Mouse (Mus musculus) thymus, adult 2 months (tissue): ENCODE data around the gene Tmem131. TPM values are rescaled to one million over a fixed set of nuclear protein-coding genes. Genes with fewer than 3 reads are reported as not detected.
A peak's percentile ranks its signal among the peaks of the same experiment; 100 is the strongest.

ENCODE experiments used
- DNase-seq: peaks from one replicate; pipeline ENCODE4 v3.0.0; 2021
- H3K27ac ChIP-seq: fragments of 200-500 bp; 2 replicates; pipeline ENCODE4 v1.5.1; 2012; ENCODE audit warnings: low read length, control low read depth; ENCODE audit not compliant: control insufficient read depth, insufficient read depth
- H3K27me3 ChIP-seq: fragments of 200-500 bp; 2 replicates; pipeline ENCODE4 v1.6.1; 2012; ENCODE audit warnings: mild to moderate bottlenecking, low read length, moderate library complexity, mixed read lengths; ENCODE audit not compliant: control insufficient read depth, insufficient read depth
- H3K36me3 ChIP-seq: fragments of 200-500 bp; 2 replicates; pipeline ENCODE4 v1.6.1; 2012; ENCODE audit warnings: mild to moderate bottlenecking, low read length, moderate library complexity; ENCODE audit not compliant: control insufficient read depth, insufficient read depth
- H3K4me1 ChIP-seq: fragments of 200-500 bp; replicated peaks from 2 replicates; pipeline ENCODE4 v1.6.1; 2012; ENCODE audit warnings: low read length; ENCODE audit not compliant: control insufficient read depth, insufficient read depth
- H3K4me3 ChIP-seq: fragments of 200-500 bp; 2 replicates; pipeline ENCODE4 v1.5.1; 2012; ENCODE audit warnings: mild to moderate bottlenecking, low read length, control low read depth, moderate library complexity; ENCODE audit not compliant: control insufficient read depth, insufficient read depth
- CTCF ChIP-seq: fragments of 200-500 bp; IDR thresholded peaks from 2 replicates; pipeline ENCODE4 v1.5.1; 2012; ENCODE audit warnings: mild to moderate bottlenecking, control low read depth, low read length, moderate library complexity, borderline replicate concordance; ENCODE audit not compliant: control insufficient read depth, poor library complexity, insufficient read depth; ENCODE audit errors: extremely low read depth
- POLR2A ChIP-seq: fragments of 200-500 bp; IDR thresholded peaks from 2 replicates; pipeline ENCODE4 v1.6.1; 2012; ENCODE audit warnings: mild to moderate bottlenecking, low read length, control low read depth, moderate library complexity; ENCODE audit not compliant: control insufficient read depth, poor library complexity, insufficient read depth; ENCODE audit errors: extremely low read depth
- WGBS: fragments of 180-500 bp; shearing (Covaris S2); methylation state at CpG from one replicate; pipeline ENCODE4 v1.1.7; 2018; 5-methylcytosine and 5-hydroxymethylcytosine counted together
- polyA plus RNA-seq: library from polyadenylated mRNA; depleted of rRNA; stranded (reverse); fragments of >200 nt; gene quantifications from 2 replicates; pipeline ENCODE4 v1.2.3, GENCODE M21; 2012; rRNA removed

Tmem131 gene
- polyA plus RNA-seq, 1 experiment, result 51.1 TPM

DNA sequence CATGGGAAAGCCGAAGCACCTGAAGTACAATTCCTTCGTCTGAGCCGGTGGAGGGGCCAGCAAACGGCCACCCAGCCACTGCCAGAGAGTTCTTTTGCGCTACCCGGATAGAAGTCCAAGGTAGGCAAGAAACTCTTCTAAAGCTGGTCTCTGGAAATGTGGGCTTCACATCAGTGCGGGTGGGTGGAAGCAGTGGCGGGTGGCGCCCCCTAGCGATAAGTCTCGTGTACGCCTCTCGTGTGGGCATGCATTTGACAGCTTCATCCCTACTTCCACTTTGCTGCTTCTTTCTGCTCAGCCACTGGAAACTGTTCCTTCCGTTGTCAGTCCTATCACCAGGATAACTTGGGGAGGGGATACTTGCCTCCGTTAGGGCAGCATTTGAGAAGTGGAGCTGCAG, 197.0 kb downstream of the Tmem131 start:
- Histone ChIP-seq H3K4me3 (no peak overlapping the region), H3K27ac (no peak overlapping the region), H3K4me1 (peaks cover 5% of the 10 kb centered on the region), H3K27me3 (no peaks in the 10 kb centered on the region), H3K36me3 (no peaks in the 10 kb centered on the region)
- WGBS, result 56% methylated on average over 15 of the region's 15 CpGs
- TF ChIP-seq CTCF (peak; percentile 81; the same call in 1 of the 2 replicates), POLR2A (no peak)
- peak; percentile 45 for DNase-seq

DNA sequence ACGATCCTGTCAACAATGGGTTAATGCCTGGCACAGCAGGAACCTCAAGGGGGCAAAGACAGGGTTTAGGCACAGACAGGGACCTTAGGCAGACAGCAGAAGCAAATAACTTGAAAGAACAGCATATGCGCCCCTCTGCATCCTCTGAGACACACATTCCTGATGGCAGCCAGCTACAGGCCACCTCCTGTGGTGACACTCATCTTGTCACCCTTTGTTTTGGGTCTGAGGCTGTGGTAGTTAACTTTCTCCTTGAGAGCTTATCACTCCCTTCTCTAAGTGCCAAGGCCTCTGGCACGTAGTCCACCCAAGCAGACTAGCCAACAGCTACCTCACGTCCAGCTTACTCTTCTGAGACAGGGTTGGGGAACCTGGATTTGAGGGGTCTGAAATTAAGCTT, 197.8 kb downstream of the Tmem131 start:
- no peak for DNase-seq
- H3K36me3 ChIP-seq, result no peaks in the 10 kb centered on the region
- WGBS, result 92% methylated on average over 4 of the region's 4 CpGs
- peaks cover 5% of the 10 kb centered on the region for H3K4me1 ChIP-seq
- no peak overlapping the region for H3K27ac ChIP-seq
- H3K4me3 ChIP-seq, result no peak overlapping the region
- H3K27me3 ChIP-seq, result no peaks in the 10 kb centered on the region
- TF ChIP-seq CTCF (no peak), POLR2A (no peak)

DNA sequence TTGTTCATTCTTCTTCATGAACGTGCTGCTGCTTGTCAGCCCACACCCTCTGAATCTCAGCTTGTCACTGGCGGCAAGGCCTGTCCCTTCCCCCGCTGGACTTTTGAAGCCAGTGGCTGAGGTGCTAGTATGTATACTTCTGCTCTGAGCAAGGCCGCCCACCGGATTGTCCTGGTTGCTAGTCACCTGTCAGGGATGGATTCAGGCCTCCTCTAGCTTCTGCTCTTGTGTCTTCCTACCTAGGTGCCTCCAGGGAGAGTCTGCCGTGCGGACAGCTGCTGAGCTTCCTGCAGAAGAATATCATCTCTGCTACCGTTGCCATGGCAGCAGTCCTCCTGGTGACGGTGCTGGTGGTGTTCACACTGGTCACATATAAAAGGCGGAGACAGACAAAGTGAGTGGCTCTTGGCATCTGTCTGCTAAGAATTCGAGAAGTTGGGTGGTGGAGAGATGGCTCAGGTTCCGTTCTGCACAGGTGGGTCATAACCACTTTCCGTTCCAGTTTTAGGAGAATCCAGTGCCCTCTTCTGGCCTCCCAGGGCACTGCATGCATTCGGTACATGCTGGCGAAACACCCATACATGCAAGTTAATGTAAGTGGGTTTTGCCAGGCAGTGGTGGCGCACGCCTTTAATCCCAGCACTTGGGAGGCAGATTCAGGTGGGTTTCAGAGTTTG, 199.1 kb downstream of the Tmem131 start:
- Histone ChIP-seq H3K36me3 (no peaks in the 10 kb centered on the region), H3K4me1 (peaks cover 5% of the 10 kb centered on the region), H3K4me3 (peak overlapping the region; percentile 12; the same call in 1 of the 2 replicates), H3K27ac (no peak overlapping the region), H3K27me3 (no peaks in the 10 kb centered on the region)
- TF ChIP-seq POLR2A (no peak), CTCF (peak; percentile 77; the same call in 1 of the 2 replicates)
- peak; percentile 85 for DNase-seq
- 21% methylated on average over 17 of the region's 17 CpGs for WGBS

DNA sequence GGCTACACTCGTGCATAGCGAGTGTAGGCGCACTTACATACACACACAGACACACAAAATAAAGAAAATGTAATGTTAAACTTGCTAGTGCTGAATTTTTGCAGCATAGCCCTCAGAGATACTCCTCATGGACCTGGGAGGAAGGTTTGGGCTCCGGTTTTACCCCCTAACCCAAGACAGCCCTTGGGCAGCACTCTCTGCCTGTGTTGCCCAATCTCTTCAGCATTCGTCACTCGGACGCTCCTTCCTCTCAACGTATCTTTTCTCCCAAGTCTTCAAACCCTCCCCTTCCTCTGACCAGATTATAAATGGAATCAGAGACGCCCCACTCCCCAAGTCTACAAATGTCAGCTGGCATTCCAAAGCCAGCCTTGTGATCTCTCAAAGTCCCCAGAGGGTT, 200.4 kb downstream of the Tmem131 start:
- 92% methylated on average over 9 of the region's 9 CpGs for WGBS
- peaks cover 5% of the 10 kb centered on the region for H3K4me1 ChIP-seq
- no peak overlapping the region for H3K27ac ChIP-seq
- H3K4me3 ChIP-seq, result no peak overlapping the region
- no peaks in the 10 kb centered on the region for H3K27me3 ChIP-seq
- TF ChIP-seq POLR2A (no peak), CTCF (no peak)
- no peak for DNase-seq
- no peaks in the 10 kb centered on the region for H3K36me3 ChIP-seq

Other genes starting within 250 kb of the Tmem131 start
- gene 4933424G06Rik, start 233.5 kb downstream of the Tmem131 start, polyA plus RNA-seq, result not detected in 2 replicates
- 182 and 213 TPM in 2 replicates for gene Actr1b, start 229.2 kb downstream of the Tmem131 start, polyA plus RNA-seq
- 270 and 289 TPM in 2 replicates for gene Zap70, start 181.9 kb downstream of the Tmem131 start, polyA plus RNA-seq
- gene Vwa3b, start 82.9 kb upstream of the Tmem131 start, polyA plus RNA-seq, result 0.13 and 0.14 TPM in 2 replicates